Mouse (Mus musculus) hindbrain, embryonic 14.5 days (tissue): ENCODE data around the gene Ndufa6. TPM values are rescaled to one million over a fixed set of nuclear protein-coding genes. Genes with fewer than 3 reads are reported as not detected.

ENCODE experiments used
- ATAC-seq: fragments of 200-750 bp; cut with Nextera tagmentation; 2 replicates; pipeline ENCODE4 v1.8.0; 2017; ENCODE audit warnings: moderate number of reproducible peaks, mild to moderate bottlenecking, moderate TSS enrichment, moderate library complexity; ENCODE audit not compliant: low FRiP score
- DNase-seq: peaks from one replicate; pipeline ENCODE4 v3.0.0-alpha.2; 2015; ENCODE audit warnings: low spot score
- H3K27ac ChIP-seq: fragments of 300-500 bp; sonication (generic); 2 replicates; pipeline ENCODE4 v1.5.1; 2014; ENCODE audit warnings: mild to moderate bottlenecking, moderate library complexity
- H3K27me3 ChIP-seq: fragments of 300-500 bp; sonication (generic); 2 replicates; pipeline ENCODE4 v1.6.1; 2014; ENCODE audit warnings: mild to moderate bottlenecking, low read length, mixed read lengths; ENCODE audit not compliant: control insufficient read depth, insufficient read depth
- H3K36me3 ChIP-seq: fragments of 300-500 bp; sonication (generic); replicated peaks from 2 replicates; pipeline ENCODE4 v1.6.1; 2014; ENCODE audit not compliant: control insufficient read depth, insufficient read depth
- H3K4me1 ChIP-seq: fragments of 300-500 bp; sonication (generic); replicated peaks from 2 replicates; pipeline ENCODE4 v1.6.1; 2014; ENCODE audit warnings: antibody characterized with exemption, low read length, mixed read lengths; ENCODE audit not compliant: control insufficient read depth, insufficient read depth
- H3K4me2 ChIP-seq: fragments of 300-500 bp; sonication (generic); replicated peaks from 2 replicates; pipeline ENCODE4 v1.6.1; 2014; ENCODE audit warnings: mild to moderate bottlenecking, moderate library complexity
- H3K4me3 ChIP-seq: fragments of 300-500 bp; sonication (generic); replicated peaks from 2 replicates; pipeline ENCODE4 v1.5.1; 2014; ENCODE audit warnings: mild to moderate bottlenecking, low read length
- H3K9ac ChIP-seq: fragments of 300-500 bp; sonication (generic); 2 replicates; pipeline ENCODE4 v1.6.1; 2014
- H3K9me3 ChIP-seq: fragments of 300-500 bp; sonication (generic); 2 replicates; pipeline ENCODE4 v1.6.1; 2016; ENCODE audit warnings: low read length; ENCODE audit not compliant: control insufficient read depth
- WGBS: fragments of 180-500 bp; shearing (Covaris S2); extraction: QIAGEN DNeasy Blood & Tissue Kit; methylation state at CpG from one replicate; pipeline ENCODE4 v1.1.7; 2014; 5-methylcytosine and 5-hydroxymethylcytosine counted together
- polyA plus RNA-seq: library from polyadenylated mRNA; unstranded; fragments of >200 nt; fragmentation: Nextera tagmentation; extraction: Ambion mirVana; gene quantifications from 2 replicates; pipeline ENCODE4 v1.2.1, GENCODE M21; 2014

Ndufa6 gene
- polyA plus RNA-seq, 1 experiment from 2014 or later, result 445 TPM

GRCm38 (mm10) chr15:82358431-82359260, 4.5 kb upstream of the Ndufa6 start:
- ATAC-seq, result no peak
- Histone ChIP-seq H3K9ac (no peak overlapping the region), H3K27ac (no peak overlapping the region), H3K4me2 (no peak overlapping the region), H3K36me3 (no peaks in the 10 kb centered on the region), H3K27me3 (no peaks in the 10 kb centered on the region), H3K4me3 (no peak overlapping the region), H3K4me1 (peaks cover 8% of the 10 kb centered on the region; the same call in 1 of the 2 replicates), H3K9me3 (no peaks in the 10 kb centered on the region)
- 66% methylated on average over 22 of the region's 22 CpGs for WGBS
- DNase-seq, result no peak

GRCm38 (mm10) chr15:82353745-82354113, 393 bp downstream of the Ndufa6 start:
- no peaks in the 10 kb centered on the region for H3K9me3 ChIP-seq
- H3K36me3 ChIP-seq, result peaks cover 23% of the 10 kb centered on the region
- peaks cover 18% of the 10 kb centered on the region for H3K4me1 ChIP-seq
- H3K4me3 ChIP-seq, result peak overlapping the region; percentile 80
- H3K9ac ChIP-seq, result peak overlapping the region; percentile 95
- DNase-seq, result no peak
- H3K27ac ChIP-seq, result peak overlapping the region; percentile 85
- ATAC-seq, result no peak; the same call in 1 of the 2 replicates
- no peaks in the 10 kb centered on the region for H3K27me3 ChIP-seq
- WGBS, result under 1% methylated on average over 23 of the region's 23 CpGs
- peak overlapping the region; percentile 68 for H3K4me2 ChIP-seq

- H3K36me3 ChIP-seq, result peaks cover 28% of the 10 kb centered on the region
- peak overlapping the region; percentile 85 for H3K27ac ChIP-seq
- H3K4me3 ChIP-seq, result peak overlapping the region; percentile 80
- 34% methylated on average over 14 of the region's 14 CpGs for WGBS
- peak overlapping the region; percentile 95 for H3K9ac ChIP-seq
- H3K4me1 ChIP-seq, result peaks cover 18% of the 10 kb centered on the region
- H3K9me3 ChIP-seq, result no peaks in the 10 kb centered on the region
- ATAC-seq, result no peak
- no peaks in the 10 kb centered on the region for H3K27me3 ChIP-seq
- peak overlapping the region; percentile 68 for H3K4me2 ChIP-seq
- DNase-seq, result no peak
These were observed 911 bp downstream of the Ndufa6 start for GRCm38 (mm10) chr15:82353078-82353744.

GRCm38 (mm10) chr15:82351480-82351879, 2.6 kb downstream of the Ndufa6 start:
- Histone ChIP-seq H3K4me2 (no peak overlapping the region), H3K4me3 (no peak overlapping the region), H3K4me1 (peaks cover 30% of the 10 kb centered on the region), H3K27me3 (no peaks in the 10 kb centered on the region), H3K9me3 (no peaks in the 10 kb centered on the region), H3K9ac (no peak overlapping the region), H3K27ac (no peak overlapping the region), H3K36me3 (peaks cover 36% of the 10 kb centered on the region)
- WGBS, result 87% methylated on average over 3 of the region's 3 CpGs
- ATAC-seq (no peak), DNase-seq (no peak)

- Histone ChIP-seq H3K4me3 (no peak overlapping the region), H3K9ac (no peak overlapping the region), H3K4me1 (peaks cover 30% of the 10 kb centered on the region), H3K9me3 (no peaks in the 10 kb centered on the region), H3K27ac (no peak overlapping the region), H3K4me2 (no peak overlapping the region), H3K27me3 (no peaks in the 10 kb centered on the region), H3K36me3 (peaks cover 36% of the 10 kb centered on the region)
- no peak for DNase-seq
- WGBS, result 91% methylated on average over 4 of the region's 4 CpGs
- ATAC-seq, result no peak
These were observed 3.8 kb downstream of the Ndufa6 start for GRCm38 (mm10) chr15:82350349-82350748.

GRCm38 (mm10) chr15:82348999-82349341, 5.2 kb downstream of the Ndufa6 start:
- no peaks in the 10 kb centered on the region for H3K27me3 ChIP-seq
- ATAC-seq (no peak), DNase-seq (no peak)
- 93% methylated on average over 2 of the region's 2 CpGs for WGBS
- peaks cover 22% of the 10 kb centered on the region for H3K4me1 ChIP-seq
- no peak overlapping the region for H3K27ac ChIP-seq
- peaks cover 36% of the 10 kb centered on the region for H3K36me3 ChIP-seq
- H3K4me2 ChIP-seq, result no peak overlapping the region
- H3K9ac ChIP-seq, result no peak overlapping the region
- no peak overlapping the region for H3K4me3 ChIP-seq
- no peaks in the 10 kb centered on the region for H3K9me3 ChIP-seq

GRCm38 (mm10) chr15:82348258-82348998, 5.7 kb downstream of the Ndufa6 start:
- Histone ChIP-seq H3K27me3 (no peaks in the 10 kb centered on the region), H3K9me3 (no peaks in the 10 kb centered on the region), H3K36me3 (peaks cover 36% of the 10 kb centered on the region), H3K4me2 (no peak overlapping the region), H3K4me1 (peaks cover 22% of the 10 kb centered on the region), H3K27ac (no peak overlapping the region), H3K4me3 (no peak overlapping the region), H3K9ac (no peak overlapping the region)
- ATAC-seq, result no peak
- WGBS, result 89% methylated on average over 8 of the region's 8 CpGs
- no peak for DNase-seq

- H3K9me3 ChIP-seq, result no peaks in the 10 kb centered on the region
- DNase-seq, result no peak
- WGBS, result 92% methylated on average over 12 of the region's 12 CpGs
- peaks cover 36% of the 10 kb centered on the region for H3K36me3 ChIP-seq
- no peak overlapping the region for H3K4me3 ChIP-seq
- peaks cover 16% of the 10 kb centered on the region for H3K4me1 ChIP-seq
- no peak for ATAC-seq
- H3K27ac ChIP-seq, result no peak overlapping the region
- H3K4me2 ChIP-seq, result no peak overlapping the region
- no peaks in the 10 kb centered on the region for H3K27me3 ChIP-seq
- H3K9ac ChIP-seq, result no peak overlapping the region; the same call in 1 of the 2 replicates
These were observed 6.3 kb downstream of the Ndufa6 start for GRCm38 (mm10) chr15:82347852-82348251.

GRCm38 (mm10) chr15:82347303-82347676, 6.8 kb downstream of the Ndufa6 start:
- Histone ChIP-seq H3K27me3 (no peaks in the 10 kb centered on the region), H3K4me1 (peaks cover 12% of the 10 kb centered on the region), H3K4me3 (peak overlapping the region; percentile 57), H3K36me3 (peaks cover 36% of the 10 kb centered on the region), H3K9me3 (no peaks in the 10 kb centered on the region), H3K9ac (peak overlapping the region; percentile 72), H3K27ac (no peak overlapping the region), H3K4me2 (peak overlapping the region; percentile 83)
- no peak for ATAC-seq
- WGBS, result 88% methylated on average over 4 of the region's 4 CpGs
- DNase-seq, result no peak
